Mouse (Mus musculus) midbrain, embryonic 11.5 days (tissue): Measurements from ENCODE around the gene Ptpn14. TPM values are rescaled to one million over a fixed set of nuclear protein-coding genes. Genes with fewer than 3 reads are reported as not detected.

Experiments used
- ATAC-seq: fragments of 200-750 bp; cut with Nextera tagmentation; 2 replicates; pipeline ENCODE4 v1.8.0; 2017; ENCODE audit warnings: moderate TSS enrichment, moderate library complexity; ENCODE audit not compliant: low FRiP score
- DNase-seq: peaks from one replicate; pipeline ENCODE4 v3.0.0; 2015; ENCODE audit warnings: low spot score; ENCODE audit errors: missing footprints
- H3K27ac ChIP-seq: fragments of 300-500 bp; sonication (generic); 2 replicates; pipeline ENCODE4 v1.5.1; 2014; ENCODE audit warnings: low read depth, low read length
- H3K27me3 ChIP-seq: fragments of 300-500 bp; sonication (generic); 2 replicates; pipeline ENCODE4 v1.6.1; 2014; ENCODE audit warnings: mild to moderate bottlenecking, low read length, moderate library complexity, mixed read lengths; ENCODE audit not compliant: control insufficient read depth, insufficient read depth
- H3K36me3 ChIP-seq: fragments of 300-500 bp; sonication (generic); 2 replicates; pipeline ENCODE4 v1.6.1; 2014; ENCODE audit warnings: mild to moderate bottlenecking, low read length, moderate library complexity, mixed read lengths; ENCODE audit not compliant: control insufficient read depth, insufficient read depth
- H3K4me1 ChIP-seq: fragments of 300-500 bp; sonication (generic); 2 replicates; pipeline ENCODE4 v1.6.1; 2014; ENCODE audit warnings: low read length; ENCODE audit not compliant: control insufficient read depth, insufficient read depth
- H3K4me2 ChIP-seq: fragments of 300-500 bp; sonication (generic); 2 replicates; pipeline ENCODE4 v1.6.1; 2014; ENCODE audit warnings: mild to moderate bottlenecking, moderate library complexity
- H3K4me3 ChIP-seq: fragments of 300-500 bp; sonication (generic); 2 replicates; pipeline ENCODE4 v1.5.1; 2014; ENCODE audit warnings: low read depth, low read length
- H3K9ac ChIP-seq: fragments of 300-500 bp; sonication (generic); 2 replicates; pipeline ENCODE4 v1.6.1; 2014; ENCODE audit warnings: low read length
- H3K9me3 ChIP-seq: fragments of 300-500 bp; sonication (generic); 2 replicates; pipeline ENCODE4 v1.6.1; 2016; ENCODE audit warnings: low read length; ENCODE audit not compliant: control insufficient read depth
- WGBS: fragments of 180-500 bp; shearing (Covaris S2); extraction: QIAGEN DNeasy Blood & Tissue Kit; methylation state at CpG from one replicate; pipeline ENCODE4 v1.1.7; 2014; 5-methylcytosine and 5-hydroxymethylcytosine counted together
- polyA plus RNA-seq: library from polyadenylated mRNA; unstranded; fragments of >200 nt; fragmentation: Nextera tagmentation; extraction: Ambion mirVana; gene quantifications from 2 replicates; pipeline ENCODE4 v1.2.1, GENCODE M21; 2014

The Ptpn14 gene
- polyA plus RNA-seq, 1 experiment from 2014 or later = 4.3 TPM

DNA sequence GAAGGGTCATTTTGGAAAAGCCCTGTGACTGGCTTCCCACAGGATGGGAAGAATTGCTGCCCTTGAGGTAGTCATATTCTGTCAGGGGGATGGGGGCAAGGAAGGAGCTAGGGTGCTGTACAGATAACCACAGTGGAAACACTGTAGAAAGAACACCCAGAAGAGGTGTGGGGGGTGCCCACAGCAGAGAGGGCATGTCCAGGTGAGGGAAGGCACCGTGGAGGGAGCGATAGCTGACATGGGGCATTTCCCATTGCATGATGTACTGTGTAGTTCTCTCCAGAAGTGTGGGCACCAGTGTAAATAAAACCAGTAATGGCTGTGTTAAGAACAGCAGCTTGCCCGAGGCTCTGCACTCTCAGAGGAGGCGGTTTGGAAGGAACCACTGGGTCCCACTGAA, 102.3 kb downstream of the Ptpn14 start:
- H3K27ac ChIP-seq = no peak overlapping the region
- H3K9ac ChIP-seq = no peak overlapping the region
- H3K4me1 ChIP-seq = peaks cover 5% of the 10 kb centered on the region; the same call in 1 of the 2 replicates
- no peak overlapping the region for H3K4me2 ChIP-seq
- no peaks in the 10 kb centered on the region for H3K36me3 ChIP-seq
- 69% methylated on average over 4 of the region's 4 CpGs for WGBS
- H3K4me3 ChIP-seq = no peak overlapping the region
- DNase-seq = no peak
- no peaks in the 10 kb centered on the region for H3K27me3 ChIP-seq
- no peak for ATAC-seq
- H3K9me3 ChIP-seq = no peaks in the 10 kb centered on the region

DNA sequence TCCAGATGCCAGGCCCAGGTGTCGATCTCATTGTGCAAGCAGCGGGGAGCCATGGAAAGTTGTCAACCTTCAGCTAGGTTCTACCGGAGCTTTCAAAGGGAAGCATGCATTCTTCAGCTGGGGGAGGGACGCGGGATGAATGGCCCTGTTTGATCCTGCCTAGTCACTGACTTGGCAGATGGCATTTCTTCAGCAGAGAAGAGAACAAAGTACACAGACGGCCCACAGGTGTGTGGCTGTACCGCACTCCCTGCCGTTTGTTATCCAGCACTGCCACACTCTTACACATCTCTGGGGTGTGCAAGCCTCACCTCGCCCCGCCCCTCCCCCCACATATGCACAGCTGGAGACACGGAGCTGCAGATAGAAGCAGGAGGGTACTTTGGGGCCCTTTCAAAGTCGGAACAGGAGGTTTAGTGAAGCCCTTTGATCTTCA, 102.7 kb downstream of the Ptpn14 start:
- DNase-seq (no peak), ATAC-seq (no peak)
- Histone ChIP-seq H3K4me2 (no peak overlapping the region), H3K36me3 (no peaks in the 10 kb centered on the region), H3K9me3 (no peaks in the 10 kb centered on the region), H3K4me1 (peaks cover 5% of the 10 kb centered on the region; the same call in 1 of the 2 replicates), H3K27me3 (no peaks in the 10 kb centered on the region), H3K4me3 (no peak overlapping the region), H3K27ac (no peak overlapping the region), H3K9ac (no peak overlapping the region)
- WGBS = 20% methylated on average over 12 of the region's 12 CpGs

DNA sequence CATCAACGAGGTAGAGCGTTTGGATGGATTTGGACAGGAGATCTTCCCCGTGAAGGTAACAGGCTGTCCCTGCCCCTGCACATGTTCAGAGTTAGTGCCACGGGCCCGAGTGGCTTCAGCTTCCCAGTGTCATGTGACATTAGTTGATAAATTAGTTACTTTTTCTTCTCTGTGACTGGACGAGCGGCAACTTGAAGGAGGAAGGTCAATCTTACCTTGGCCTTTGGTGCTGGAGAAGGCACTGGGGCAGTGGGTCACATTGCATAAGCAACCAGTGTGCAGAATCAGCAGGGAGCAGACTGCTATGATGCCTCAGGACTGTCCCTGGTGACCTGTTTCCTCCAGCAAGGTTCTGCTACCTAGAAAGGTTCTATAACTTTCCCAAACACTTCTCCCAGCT, 105.3 kb downstream of the Ptpn14 start:
- DNase-seq (no peak), ATAC-seq (no peak)
- Histone ChIP-seq H3K4me3 (no peak overlapping the region), H3K27ac (no peak overlapping the region), H3K4me1 (peaks cover 5% of the 10 kb centered on the region; the same call in 1 of the 2 replicates), H3K36me3 (no peaks in the 10 kb centered on the region), H3K9ac (no peak overlapping the region), H3K27me3 (no peaks in the 10 kb centered on the region), H3K4me2 (no peak overlapping the region), H3K9me3 (no peaks in the 10 kb centered on the region)
- 78% methylated on average over 7 of the region's 7 CpGs for WGBS

DNA sequence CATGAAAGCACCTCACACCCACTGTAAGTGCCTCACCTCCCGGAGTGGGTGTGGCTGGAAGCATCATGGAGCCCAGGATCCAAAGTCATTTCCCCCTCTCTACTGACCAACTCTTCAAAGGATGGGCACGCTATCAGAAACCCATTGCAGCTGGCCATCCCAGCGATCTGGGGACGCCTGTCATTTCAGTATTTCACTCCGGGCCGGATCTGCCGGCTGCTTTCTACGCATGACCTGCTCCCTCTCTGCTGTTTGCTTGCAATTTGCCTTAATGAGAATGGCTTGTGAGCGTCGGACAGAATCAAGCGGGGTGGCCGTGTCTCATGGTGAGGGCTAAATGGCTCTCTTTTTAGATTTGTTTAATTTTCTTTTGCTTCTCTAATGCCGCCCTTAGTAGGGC, 106.1 kb downstream of the Ptpn14 start:
- Histone ChIP-seq H3K4me3 (no peak overlapping the region), H3K36me3 (no peaks in the 10 kb centered on the region), H3K27me3 (no peaks in the 10 kb centered on the region), H3K9ac (no peak overlapping the region), H3K9me3 (no peaks in the 10 kb centered on the region), H3K4me2 (no peak overlapping the region), H3K27ac (no peak overlapping the region), H3K4me1 (peaks cover 5% of the 10 kb centered on the region; the same call in 1 of the 2 replicates)
- no peak for DNase-seq
- WGBS = 65% methylated on average over 13 of the region's 13 CpGs
- ATAC-seq = no peak

DNA sequence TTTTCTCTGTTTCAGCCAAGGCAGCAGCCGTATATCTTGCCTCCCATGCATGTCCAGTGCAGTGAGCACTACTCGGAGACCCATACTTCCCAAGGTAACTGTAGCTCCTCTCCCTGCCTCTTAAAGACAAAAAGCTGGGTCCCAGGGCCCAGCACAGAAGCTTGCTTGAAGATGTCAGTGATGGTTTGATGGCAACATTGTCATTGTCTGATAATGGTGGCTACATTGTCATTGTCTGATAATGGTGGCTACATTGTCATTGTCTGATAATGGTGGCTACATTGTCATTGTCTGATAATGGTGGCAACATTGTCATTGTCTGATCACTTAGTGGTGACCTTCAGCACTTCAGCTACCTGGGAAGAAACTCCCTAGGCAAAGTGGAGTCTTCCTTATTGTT, 118.3 kb downstream of the Ptpn14 start:
- H3K9me3 ChIP-seq = no peaks in the 10 kb centered on the region
- no peak overlapping the region for H3K4me3 ChIP-seq
- H3K36me3 ChIP-seq = peaks cover 6% of the 10 kb centered on the region
- ATAC-seq (no peak), DNase-seq (no peak)
- H3K9ac ChIP-seq = no peak overlapping the region
- H3K27ac ChIP-seq = no peak overlapping the region
- H3K4me2 ChIP-seq = no peak overlapping the region
- H3K4me1 ChIP-seq = no peaks in the 10 kb centered on the region
- no peaks in the 10 kb centered on the region for H3K27me3 ChIP-seq
- WGBS = 74% methylated on average over 2 of the region's 2 CpGs

DNA sequence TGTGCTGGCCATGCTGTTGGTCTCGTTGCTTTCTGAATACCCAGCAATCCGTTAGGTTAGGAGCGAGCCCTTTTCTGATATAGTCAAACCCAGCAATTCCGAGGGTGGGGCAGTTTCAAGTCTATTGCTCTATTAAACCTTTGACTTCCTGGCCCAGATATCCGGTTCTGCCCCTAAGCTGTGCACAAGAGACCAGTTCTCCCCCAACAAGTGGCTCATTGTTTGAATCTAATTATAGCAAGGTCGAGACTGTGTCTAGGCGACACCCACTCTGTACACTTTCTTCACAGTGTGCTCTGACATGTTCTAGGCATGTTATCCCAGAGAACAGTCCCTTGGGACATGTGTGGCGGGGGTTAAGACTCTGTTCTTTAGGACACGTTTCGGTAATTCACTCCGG, 121.5 kb downstream of the Ptpn14 start:
- 91% methylated on average over 11 of the region's 11 CpGs for WGBS
- ATAC-seq = no peak

DNA sequence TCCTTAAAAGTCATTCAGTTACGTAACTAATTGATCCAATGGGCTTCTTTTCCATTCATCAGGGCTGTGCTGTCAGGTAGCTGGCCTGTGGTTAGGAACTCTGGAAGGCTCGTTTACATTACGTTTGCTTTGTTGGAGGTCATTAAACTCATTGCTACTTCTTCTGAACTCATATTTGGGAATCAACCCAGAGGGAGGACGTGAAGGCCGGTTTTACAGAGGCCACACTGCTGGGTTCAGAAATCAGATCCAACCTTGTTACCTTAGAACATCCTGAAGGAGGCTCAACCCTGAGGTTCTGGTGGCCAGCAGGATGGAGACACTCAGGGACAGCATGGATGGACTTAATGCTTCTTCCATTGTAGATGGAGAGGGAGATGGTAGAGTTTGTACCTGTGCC, 124.0 kb downstream of the Ptpn14 start:
- H3K9ac ChIP-seq = no peak overlapping the region
- H3K9me3 ChIP-seq = no peaks in the 10 kb centered on the region
- H3K27me3 ChIP-seq = no peaks in the 10 kb centered on the region
- DNase-seq (no peak), ATAC-seq (no peak)
- WGBS = 89% methylated on average over 5 of the region's 5 CpGs
- peaks cover 6% of the 10 kb centered on the region for H3K36me3 ChIP-seq
- H3K27ac ChIP-seq = no peak overlapping the region
- no peaks in the 10 kb centered on the region for H3K4me1 ChIP-seq
- H3K4me2 ChIP-seq = no peak overlapping the region
- no peak overlapping the region for H3K4me3 ChIP-seq

More for the DNA sequence above, 121.5 kb downstream of the Ptpn14 start:
- H3K9ac ChIP-seq = no peak overlapping the region
- no peak overlapping the region for H3K27ac ChIP-seq
- DNase-seq = no peak
- no peak overlapping the region for H3K4me2 ChIP-seq
- H3K27me3 ChIP-seq = no peaks in the 10 kb centered on the region
- peaks cover 6% of the 10 kb centered on the region for H3K36me3 ChIP-seq
- H3K4me1 ChIP-seq = no peaks in the 10 kb centered on the region
- H3K4me3 ChIP-seq = no peak overlapping the region
- H3K9me3 ChIP-seq = no peaks in the 10 kb centered on the region

DNA sequence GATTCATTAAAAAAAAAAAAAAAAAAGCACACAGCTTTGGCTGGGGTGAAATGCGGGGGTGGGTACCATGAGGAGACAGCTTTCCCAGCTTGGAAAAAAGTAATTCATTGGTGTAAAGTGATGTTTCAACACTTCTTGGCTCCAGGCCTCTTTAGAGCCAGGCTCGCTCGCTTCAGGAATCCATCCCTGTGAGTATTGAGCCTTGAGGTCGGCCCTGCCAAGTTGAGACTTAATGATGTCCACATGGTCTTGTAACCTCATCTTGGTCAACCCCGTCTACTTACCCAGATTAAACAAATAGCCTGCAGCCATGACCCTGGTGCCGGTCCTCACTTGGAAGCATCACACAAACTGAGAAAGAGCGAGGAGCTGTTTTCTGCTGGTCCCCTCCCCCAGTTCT, 124.4 kb downstream of the Ptpn14 start:
- no peak overlapping the region for H3K9ac ChIP-seq
- no peaks in the 10 kb centered on the region for H3K9me3 ChIP-seq
- no peak overlapping the region for H3K27ac ChIP-seq
- DNase-seq = no peak
- no peak overlapping the region for H3K4me2 ChIP-seq
- H3K27me3 ChIP-seq = no peaks in the 10 kb centered on the region
- ATAC-seq = no peak
- no peaks in the 10 kb centered on the region for H3K4me1 ChIP-seq
- WGBS = 77% methylated on average over 7 of the region's 7 CpGs
- peaks cover 6% of the 10 kb centered on the region for H3K36me3 ChIP-seq
- H3K4me3 ChIP-seq = no peak overlapping the region

DNA sequence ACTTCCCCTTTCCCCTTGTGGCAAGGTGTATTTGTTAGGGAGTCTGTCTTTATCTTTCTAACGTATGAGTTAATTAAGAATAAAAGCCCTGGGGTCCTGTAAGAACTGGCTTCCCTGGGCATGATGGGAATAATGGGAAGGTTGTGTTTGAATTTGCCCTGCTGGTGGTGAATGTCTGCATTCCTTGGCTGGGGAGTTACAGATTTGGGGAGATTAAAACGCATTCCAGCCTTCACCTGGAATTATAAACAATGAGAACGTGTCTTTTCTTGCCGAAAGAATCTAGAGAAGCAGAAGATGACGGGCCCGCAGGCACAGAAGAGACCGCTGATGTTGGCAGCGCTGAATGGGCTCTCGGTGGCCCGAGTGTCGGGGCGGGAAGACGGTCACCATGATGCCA, 126.6 kb downstream of the Ptpn14 start:
- Histone ChIP-seq H3K36me3 (peaks cover 6% of the 10 kb centered on the region), H3K9ac (no peak overlapping the region), H3K27me3 (no peaks in the 10 kb centered on the region), H3K4me2 (no peak overlapping the region), H3K4me1 (no peaks in the 10 kb centered on the region), H3K9me3 (no peaks in the 10 kb centered on the region), H3K27ac (no peak overlapping the region), H3K4me3 (no peak overlapping the region)
- DNase-seq (no peak), ATAC-seq (no peak)
- WGBS = 92% methylated on average over 13 of the region's 13 CpGs

DNA sequence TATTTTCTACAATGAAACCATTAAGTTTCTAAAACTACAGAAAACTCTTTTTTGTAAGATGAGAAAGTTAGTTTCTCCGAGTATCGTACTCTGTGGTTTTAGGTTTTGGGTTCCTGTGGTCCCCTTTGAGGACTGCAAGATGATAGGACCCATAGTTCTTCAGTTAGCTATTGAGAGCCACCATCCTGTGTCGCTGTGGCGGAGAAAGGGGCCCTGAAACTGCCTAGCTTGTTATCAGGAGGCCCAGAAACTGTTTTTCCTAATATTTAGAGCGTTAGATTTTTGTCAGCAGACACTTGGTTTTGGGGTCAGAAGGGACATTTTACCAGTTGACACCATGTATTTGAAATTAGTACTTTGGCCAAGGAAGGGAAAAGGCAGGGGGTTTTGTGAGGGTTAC, 127.7 kb downstream of the Ptpn14 start:
- Histone ChIP-seq H3K4me3 (no peak overlapping the region), H3K27ac (no peak overlapping the region), H3K4me2 (no peak overlapping the region), H3K36me3 (peaks cover 5% of the 10 kb centered on the region), H3K9ac (no peak overlapping the region), H3K9me3 (no peaks in the 10 kb centered on the region), H3K27me3 (no peaks in the 10 kb centered on the region), H3K4me1 (no peaks in the 10 kb centered on the region)
- 96% methylated on average over 5 of the region's 5 CpGs for WGBS
- DNase-seq = no peak
- no peak for ATAC-seq
